Mouse (Mus musculus) embryonic facial prominence, embryonic 13.5 days (tissue): ENCODE measurements around the gene Srsf4. TPM values are rescaled to one million over a fixed set of nuclear protein-coding genes. Genes with fewer than 3 reads are reported as not detected.

ENCODE experiments used
- ATAC-seq: fragments of 200-750 bp; cut with Nextera tagmentation; 2 replicates; pipeline ENCODE4 v1.8.0; 2017; ENCODE audit warnings: low read depth; ENCODE audit not compliant: insufficient number of reproducible peaks, insufficient read depth, low FRiP score, low TSS enrichment
- H3K27ac ChIP-seq: fragments of 300-500 bp; sonication (generic); 2 replicates; pipeline ENCODE4 v1.5.1; 2015; ENCODE audit warnings: moderate library complexity, mild to moderate bottlenecking, inconsistent platforms
- H3K27me3 ChIP-seq: fragments of 300-500 bp; sonication (generic); 2 replicates; pipeline ENCODE4 v1.6.1; 2015; ENCODE audit warnings: mild to moderate bottlenecking, inconsistent platforms
- H3K36me3 ChIP-seq: fragments of 300-500 bp; sonication (generic); 2 replicates; pipeline ENCODE4 v1.6.1; 2015; ENCODE audit warnings: mild to moderate bottlenecking, inconsistent platforms
- H3K4me1 ChIP-seq: fragments of 300-500 bp; sonication (generic); 2 replicates; pipeline ENCODE4 v1.6.1; 2015; ENCODE audit warnings: inconsistent platforms
- H3K4me2 ChIP-seq: fragments of 300-500 bp; sonication (generic); 2 replicates; pipeline ENCODE4 v1.6.1; 2015; ENCODE audit warnings: moderate library complexity, mild to moderate bottlenecking, inconsistent platforms
- H3K4me3 ChIP-seq: fragments of 300-500 bp; sonication (generic); 2 replicates; pipeline ENCODE4 v1.5.1; 2015; ENCODE audit warnings: mild to moderate bottlenecking, inconsistent platforms
- H3K9ac ChIP-seq: fragments of 300-500 bp; sonication (generic); 2 replicates; pipeline ENCODE4 v1.6.1; 2015; ENCODE audit warnings: mild to moderate bottlenecking, inconsistent platforms
- H3K9me3 ChIP-seq: fragments of 300-500 bp; sonication (generic); 2 replicates; pipeline ENCODE4 v1.6.1; 2016; ENCODE audit warnings: inconsistent platforms
- WGBS: fragments of 180-500 bp; shearing (Covaris S2); methylation state at CpG from one replicate; pipeline ENCODE4 v1.1.7; 2015; ENCODE audit warnings: mixed read lengths; 5-methylcytosine and 5-hydroxymethylcytosine counted together
- polyA plus RNA-seq: library from polyadenylated mRNA; unstranded; fragments of >200 nt; fragmentation: Nextera tagmentation; extraction: Ambion mirVana; gene quantifications from 2 replicates; pipeline ENCODE4 v1.2.1, GENCODE M21; 2015

The Srsf4 gene
- polyA plus RNA-seq, 1 experiment from 2014 or later: 126 TPM

DNA sequence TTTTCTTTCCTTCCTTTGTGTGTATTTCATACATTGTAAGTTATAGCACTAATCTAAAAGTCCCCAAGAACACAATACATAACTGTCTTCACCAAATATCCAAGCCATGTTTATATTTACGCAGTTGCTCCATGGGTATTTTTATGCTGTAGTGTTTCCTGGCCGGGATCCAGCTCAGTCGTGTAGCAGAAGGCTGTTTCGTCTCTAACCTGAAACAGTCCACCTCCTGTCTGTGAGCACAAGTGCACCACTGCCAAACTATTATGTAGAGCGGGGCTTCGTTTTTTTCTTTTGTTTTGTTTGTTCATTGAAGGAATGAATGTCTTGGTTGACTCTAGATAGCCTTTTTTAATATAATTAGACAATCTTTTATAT, 25.8 kb downstream of the Srsf4 start:
- H3K4me3 ChIP-seq: no peak overlapping the region
- peaks cover 76% of the 10 kb centered on the region for H3K36me3 ChIP-seq
- 72% methylated on average over 6 of the region's 6 CpGs for WGBS
- H3K27ac ChIP-seq: no peak overlapping the region
- no peak for ATAC-seq
- H3K9ac ChIP-seq: no peak overlapping the region
- no peak overlapping the region for H3K4me2 ChIP-seq
- H3K9me3 ChIP-seq: no peaks in the 10 kb centered on the region
- no peaks in the 10 kb centered on the region for H3K4me1 ChIP-seq
- no peaks in the 10 kb centered on the region for H3K27me3 ChIP-seq

DNA sequence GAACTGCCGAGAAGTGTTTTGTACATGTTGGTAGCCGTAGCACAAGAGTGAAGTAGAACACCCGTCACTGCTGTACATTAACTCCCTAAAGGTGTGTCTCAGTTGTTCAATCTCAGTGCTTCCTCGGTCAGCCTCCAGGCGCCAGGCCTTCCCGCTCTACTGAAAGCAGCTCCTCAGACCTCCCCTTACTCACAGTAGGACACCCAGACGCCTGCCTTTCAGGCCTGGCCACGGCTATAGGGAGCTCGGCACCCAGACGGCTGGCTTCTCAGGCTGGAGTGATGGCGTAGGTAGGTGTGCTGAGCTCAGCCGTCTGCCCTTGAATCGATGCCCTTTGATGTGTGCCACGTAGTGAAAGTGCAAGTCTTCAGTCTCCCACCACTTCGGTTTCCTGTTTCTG, 27.7 kb downstream of the Srsf4 start:
- Histone ChIP-seq H3K4me2 (no peak overlapping the region), H3K27me3 (no peaks in the 10 kb centered on the region), H3K36me3 (peaks cover 78% of the 10 kb centered on the region), H3K4me1 (no peaks in the 10 kb centered on the region), H3K9me3 (no peaks in the 10 kb centered on the region), H3K9ac (no peak overlapping the region), H3K4me3 (no peak overlapping the region), H3K27ac (no peak overlapping the region)
- ATAC-seq: no peak
- whole genome bisulfite sequencing: 92% methylated on average over 15 of the region's 15 CpGs

GRCm38 (mm10) chr4:131904478-131904877, 31.1 kb downstream of the Srsf4 start:
- no peaks in the 10 kb centered on the region for H3K4me1 ChIP-seq
- H3K36me3 ChIP-seq: peaks cover 58% of the 10 kb centered on the region
- H3K27me3 ChIP-seq: no peaks in the 10 kb centered on the region

GRCm38 (mm10) chr4:131906423-131906822, 33.0 kb downstream of the Srsf4 start:
- 0 out of 2 replicates have a peak, but pooled peaks cover 4% of the 10 kb centered on the region for H3K27me3 ChIP-seq
- peaks cover 17% of the 10 kb centered on the region for H3K4me1 ChIP-seq
- no peak overlapping the region for H3K27ac ChIP-seq
- H3K9ac ChIP-seq: no peak overlapping the region
- peaks cover 5% of the 10 kb centered on the region; the same call in 1 of the 2 replicates for H3K9me3 ChIP-seq
- H3K36me3 ChIP-seq: peaks cover 38% of the 10 kb centered on the region
- no peak overlapping the region for H3K4me3 ChIP-seq
- H3K4me2 ChIP-seq: no peak overlapping the region
- WGBS: 68% methylated on average over 6 of the region's 6 CpGs
- ATAC-seq: no peak

More at GRCm38 (mm10) chr4:131904478-131904877, 31.1 kb downstream of the Srsf4 start:
- Histone ChIP-seq H3K27ac (no peak overlapping the region; the same call in 1 of the 2 replicates), H3K4me2 (no peak overlapping the region), H3K4me3 (no peak overlapping the region), H3K9me3 (peaks cover 5% of the 10 kb centered on the region; the same call in 1 of the 2 replicates), H3K9ac (no peak overlapping the region)
- no peak for ATAC-seq
- WGBS: 52% methylated on average over 8 of the region's 8 CpGs

GRCm38 (mm10) chr4:131907912-131908311, 34.5 kb downstream of the Srsf4 start:
- H3K36me3 ChIP-seq: peaks cover 25% of the 10 kb centered on the region
- no peak overlapping the region for H3K4me3 ChIP-seq
- no peak for ATAC-seq
- H3K4me2 ChIP-seq: no peak overlapping the region
- peaks cover 16% of the 10 kb centered on the region for H3K27me3 ChIP-seq
- no peak overlapping the region for H3K9ac ChIP-seq
- peaks cover 5% of the 10 kb centered on the region; the same call in 1 of the 2 replicates for H3K9me3 ChIP-seq
- H3K27ac ChIP-seq: no peak overlapping the region
- peaks cover 17% of the 10 kb centered on the region for H3K4me1 ChIP-seq
- WGBS: 92% methylated on average over 3 of the region's 3 CpGs

- Histone ChIP-seq H3K36me3 (peaks cover 8% of the 10 kb centered on the region; the same call in 1 of the 2 replicates), H3K4me1 (peaks cover 40% of the 10 kb centered on the region), H3K27me3 (peaks cover 36% of the 10 kb centered on the region), H3K9me3 (peaks cover 5% of the 10 kb centered on the region; the same call in 1 of the 2 replicates), H3K4me3 (0 out of 2 replicates have a peak overlapping the region, but pooled peaks have one; percentile 6), H3K9ac (0 out of 2 replicates have a peak overlapping the region, but pooled peaks have one; percentile 40), H3K4me2 (peak overlapping the region; percentile 46), H3K27ac (peak overlapping the region; percentile 48; the same call in 1 of the 2 replicates)
- WGBS: 10% methylated on average over 18 of the region's 21 CpGs
- ATAC-seq: peak; percentile 48; the same call in 1 of the 2 replicates
These were observed 37.0 kb downstream of the Srsf4 start for GRCm38 (mm10) chr4:131910237-131910994.

DNA sequence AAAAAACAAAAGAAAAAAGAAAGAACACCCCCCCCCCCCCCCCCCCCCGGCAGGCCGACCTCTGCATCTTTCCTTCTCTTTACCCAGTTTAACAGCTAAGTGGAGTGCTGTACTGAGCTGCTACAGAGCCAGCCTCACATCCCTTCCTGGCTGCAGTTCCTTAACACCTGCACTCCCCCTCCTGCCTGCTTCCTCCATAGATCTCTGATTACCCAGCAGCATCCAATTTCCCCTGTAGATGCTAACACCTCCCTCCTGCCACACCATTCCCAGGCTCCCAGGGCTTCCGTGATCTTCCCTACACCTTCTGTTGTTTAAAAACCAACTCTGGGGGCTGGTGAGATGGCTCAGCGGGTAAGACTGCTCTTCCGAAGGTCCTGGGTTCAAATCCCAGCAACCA, 38.1 kb downstream of the Srsf4 start:
- Histone ChIP-seq H3K4me1 (peaks cover 51% of the 10 kb centered on the region), H3K9ac (no peak overlapping the region), H3K27me3 (peaks cover 47% of the 10 kb centered on the region), H3K4me3 (no peak overlapping the region), H3K36me3 (peaks cover 5% of the 10 kb centered on the region; the same call in 1 of the 2 replicates), H3K27ac (no peak overlapping the region), H3K9me3 (peaks cover 5% of the 10 kb centered on the region; the same call in 1 of the 2 replicates), H3K4me2 (no peak overlapping the region)
- ATAC-seq: no peak
- 40% methylated on average over 5 of the region's 5 CpGs for WGBS

GRCm38 (mm10) chr4:131913526-131913925, 40.1 kb downstream of the Srsf4 start:
- Histone ChIP-seq H3K9ac (no peak overlapping the region), H3K4me1 (peaks cover 69% of the 10 kb centered on the region), H3K4me3 (no peak overlapping the region), H3K36me3 (no peaks in the 10 kb centered on the region), H3K4me2 (no peak overlapping the region), H3K27ac (no peak overlapping the region), H3K9me3 (no peaks in the 10 kb centered on the region), H3K27me3 (peaks cover 58% of the 10 kb centered on the region)
- ATAC-seq: no peak
- 38% methylated on average over 10 of the region's 10 CpGs for WGBS

DNA sequence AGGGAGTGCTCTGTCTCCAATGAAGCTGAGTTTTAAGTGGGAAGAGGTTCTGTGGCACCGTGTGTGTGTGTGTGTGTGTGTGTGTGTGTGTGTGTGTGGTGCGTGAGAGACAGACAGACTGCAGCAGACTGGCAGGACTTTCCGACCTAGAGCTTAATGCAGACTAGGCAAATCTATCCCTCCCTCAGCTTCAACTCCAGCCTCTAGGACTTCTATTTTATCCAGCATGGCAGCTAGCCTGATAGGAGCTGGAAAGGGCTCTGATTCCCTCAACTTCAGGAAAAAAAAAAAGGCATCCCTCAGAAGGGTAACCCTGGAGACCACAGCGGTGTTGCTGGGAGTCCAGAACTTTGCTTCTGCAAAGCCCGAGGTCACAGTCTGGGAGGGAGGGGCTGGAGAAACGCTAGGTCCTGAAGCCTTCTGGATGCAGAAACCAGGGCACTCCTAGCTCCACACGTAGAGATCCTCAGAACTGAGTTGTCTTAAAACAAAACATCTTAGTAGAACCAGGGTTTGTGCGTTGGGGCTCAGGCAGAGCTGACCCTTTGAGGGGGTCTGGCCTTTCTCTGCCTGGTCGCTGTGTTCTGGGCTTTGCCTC, 40.7 kb downstream of the Srsf4 start:
- no peak for ATAC-seq
- 0 out of 2 replicates have a peak overlapping the region, but pooled peaks have one; percentile 64 for H3K4me2 ChIP-seq
- H3K27ac ChIP-seq: no peak overlapping the region; the same call in 1 of the 2 replicates
- WGBS: 8% methylated on average over 9 of the region's 9 CpGs
- H3K36me3 ChIP-seq: no peaks in the 10 kb centered on the region
- H3K9ac ChIP-seq: no peak overlapping the region
- peaks cover 75% of the 10 kb centered on the region for H3K4me1 ChIP-seq
- no peaks in the 10 kb centered on the region for H3K9me3 ChIP-seq
- no peak overlapping the region for H3K4me3 ChIP-seq
- peaks cover 58% of the 10 kb centered on the region for H3K27me3 ChIP-seq

DNA sequence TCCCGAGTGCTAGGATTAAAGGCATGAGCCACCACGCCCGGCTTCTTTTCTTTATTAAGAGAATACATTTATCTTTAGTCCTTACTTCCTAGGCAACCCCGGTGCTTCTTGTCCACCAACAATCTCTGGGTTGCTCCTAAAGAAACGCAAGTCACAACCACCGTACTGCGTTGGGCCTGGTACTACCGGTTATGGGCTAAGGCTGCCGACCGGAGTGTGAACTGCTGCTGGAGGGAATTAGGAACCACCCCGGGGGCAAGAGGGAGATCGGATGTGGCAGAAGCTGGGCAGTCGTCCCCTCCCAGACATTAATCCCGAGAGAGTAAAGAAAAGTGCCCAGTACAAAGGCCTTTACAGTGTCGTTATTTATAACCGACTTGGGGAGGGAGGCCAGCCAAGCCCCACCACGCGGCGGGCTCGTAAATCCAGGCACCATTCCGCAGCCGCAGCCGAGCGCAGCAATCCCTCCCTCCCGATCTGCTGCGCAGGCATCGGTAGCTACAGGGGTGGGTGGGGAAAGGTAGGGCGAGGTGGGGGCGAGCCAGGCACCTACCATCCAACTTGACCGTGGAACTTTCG, 41.6 kb downstream of the Srsf4 start:
- Histone ChIP-seq H3K9me3 (no peaks in the 10 kb centered on the region), H3K4me3 (peak overlapping the region; percentile 38), H3K36me3 (no peaks in the 10 kb centered on the region), H3K9ac (peak overlapping the region; percentile 61), H3K4me2 (peak overlapping the region; percentile 64), H3K27me3 (peaks cover 60% of the 10 kb centered on the region), H3K4me1 (peaks cover 79% of the 10 kb centered on the region), H3K27ac (no peak overlapping the region; the same call in 1 of the 2 replicates)
- no peak for ATAC-seq
- WGBS: 2% methylated on average over 31 of the region's 31 CpGs

GRCm38 (mm10) chr4:131915821-131916328, 42.5 kb downstream of the Srsf4 start:
- Histone ChIP-seq H3K27ac (no peak overlapping the region), H3K4me2 (peak overlapping the region; percentile 64), H3K4me1 (peaks cover 74% of the 10 kb centered on the region), H3K27me3 (peaks cover 63% of the 10 kb centered on the region), H3K4me3 (peak overlapping the region; percentile 38), H3K36me3 (no peaks in the 10 kb centered on the region), H3K9me3 (no peaks in the 10 kb centered on the region), H3K9ac (0 out of 2 replicates have a peak overlapping the region, but pooled peaks have one; percentile 27)
- 24% methylated on average over 13 of the region's 13 CpGs for WGBS
- ATAC-seq: no peak
